ENCODE assay signal across 13 mouse cellular contexts in genomic region chr14:121937601-121938255, GRCm38 (mm10). TPM values are rescaled to one million over a fixed set of nuclear protein-coding genes. Genes with fewer than 3 reads are reported as not detected.
DNase-seq lines count a peak whose midpoint lies in the region; ATAC-seq and TF ChIP-seq lines count a peak whose summit lies in the region.
"Had no signal": no experiment of that assay in that cellular context is flagged by ENCODE, and none has a peak within 500 bp of the region (broad histone marks: within the 10 kb centered on the region; RNA-seq: fewer than 3 reads in every experiment).

No protein-coding gene starts in this region.

- peaks cover 37% of the 10 kb centered on the region for H3K36me3 ChIP-seq in forebrain, embryonic 10.5 days (replicated peaks)
- no peaks in the 10 kb centered on the region; the same call in 1 of the 2 replicates for H3K36me3 ChIP-seq in forebrain, embryonic 15.5 days
- peaks cover 2% of the 10 kb centered on the region; the same call in 1 of the 2 replicates for H3K36me3 ChIP-seq in spleen, adult 2 months (ENCODE audit: control insufficient read depth, insufficient read depth, low read length)
- H3K36me3 ChIP-seq in limb, embryonic 10.5 days, result peaks cover 24% of the 10 kb centered on the region
- H3K36me3 ChIP-seq in small intestine, adult 2 months (ENCODE audit: control insufficient read depth, insufficient read depth, low read length), result peaks cover 7% of the 10 kb centered on the region

- H3K9me3 ChIP-seq in forebrain, embryonic 10.5 days, result peaks cover 12% of the 10 kb centered on the region
- H3K9me3 ChIP-seq in forebrain, embryonic 15.5 days, result no peaks in the 10 kb centered on the region
- no peaks in the 10 kb centered on the region for H3K9me3 ChIP-seq in limb, embryonic 10.5 days (replicated peaks)

- no peak overlapping the region for H3K4me3 ChIP-seq in forebrain, embryonic 10.5 days
- no peak overlapping the region for H3K4me3 ChIP-seq in forebrain, embryonic 15.5 days
- H3K4me3 ChIP-seq in spleen, adult 2 months (ENCODE audit: extremely low read depth, insufficient read depth, insufficient read length), result no peak overlapping the region
- H3K4me3 ChIP-seq in limb, embryonic 10.5 days, result no peak overlapping the region
- no peak overlapping the region for H3K4me3 ChIP-seq in small intestine, adult 2 months (ENCODE audit: low read depth, low read length)

- H3K4me2 ChIP-seq in forebrain, embryonic 15.5 days (replicated peaks), result no peak overlapping the region

- peak; percentile 67 for TF ChIP-seq POLR2A in spleen, adult 2 months (IDR thresholded peaks at IDR 0.05; ENCODE audit: low read depth, low read length)
- TF ChIP-seq POLR2A in small intestine, adult 2 months (IDR thresholded peaks at IDR 0.05; ENCODE audit: low read depth, low read length), result no peak

- no peak for ATAC-seq in forebrain, embryonic 15.5 days (replicated peaks)
- ATAC-seq: forebrain, postnatal 0 days; Patski had no signal

- peak; percentile 10 for DNase-seq in forebrain, embryonic 10.5 days (ENCODE audit: extremely low spot score, low spot score)
- peak in 1 of 2 experiments; percentile 63 for DNase-seq in spleen, adult 2 months (ENCODE audit: low read depth in 1 of 2, low spot score in 2 of 2)
- DNase-seq in spleen, postnatal 14 days (ENCODE audit: low spot score in 2 of 2), result no peak
- DNase-seq in limb, embryonic 10.5 days (ENCODE audit: low spot score), result peak; percentile 19
- DNase-seq in right cerebral cortex, adult 2 months (ENCODE audit: low spot score in 2 of 2), result no peak
- DNase-seq in cerebellum, adult 11 months, result no peak
- DNase-seq: embryo, embryonic 11 days; forebrain, postnatal 0 days; kidney, adult 9 months had no signal

- 84% methylated on average over 11 of the region's 11 CpGs for WGBS in forebrain, embryonic 10.5 days
- WGBS in forebrain, embryonic 15.5 days, result 85% methylated on average over 11 of the region's 11 CpGs
- WGBS in spleen, adult 2 months, result 26% methylated on average over 11 of the region's 11 CpGs
- WGBS in limb, embryonic 10.5 days, result 88% methylated on average over 11 of the region's 11 CpGs
- WGBS in small intestine, adult 2 months, result 71% methylated on average over 11 of the region's 11 CpGs

- TF ChIP-seq CTCF in spleen, adult 2 months (IDR thresholded peaks at IDR 0.05; ENCODE audit: extremely low read depth, insufficient read depth, insufficient read length, insufficient replicate concordance), result no peak
- no peak for TF ChIP-seq CTCF in small intestine, adult 2 months (IDR thresholded peaks at IDR 0.05; ENCODE audit: extremely low read depth, insufficient read length, insufficient replicate concordance, low read depth, low read length)

- no peak overlapping the region for H3K9ac ChIP-seq in forebrain, embryonic 15.5 days (replicated peaks)
- H3K9ac ChIP-seq: forebrain, postnatal 0 days had no signal

- no peaks in the 10 kb centered on the region for H3K27me3 ChIP-seq in forebrain, embryonic 10.5 days (ENCODE audit: poor library complexity, severe bottlenecking)
- no peaks in the 10 kb centered on the region for H3K27me3 ChIP-seq in forebrain, embryonic 15.5 days
- no peaks in the 10 kb centered on the region for H3K27me3 ChIP-seq in spleen, adult 2 months (ENCODE audit: control insufficient read depth, insufficient read depth, low read length)
- no peaks in the 10 kb centered on the region for H3K27me3 ChIP-seq in limb, embryonic 10.5 days (ENCODE audit: low read depth, poor library complexity, severe bottlenecking)
- no peaks in the 10 kb centered on the region for H3K27me3 ChIP-seq in small intestine, adult 2 months (ENCODE audit: control insufficient read depth, insufficient read depth, low read length)
- H3K27me3 ChIP-seq: Patski had no signal

- no peak overlapping the region for H3K27ac ChIP-seq in forebrain, embryonic 10.5 days
- H3K27ac ChIP-seq in forebrain, embryonic 15.5 days (replicated peaks), result no peak overlapping the region
- peak overlapping the region; percentile 93 for H3K27ac ChIP-seq in spleen, adult 2 months (ENCODE audit: insufficient read depth, low read length)
- no peak overlapping the region for H3K27ac ChIP-seq in limb, embryonic 10.5 days
- H3K27ac ChIP-seq in small intestine, adult 2 months (ENCODE audit: insufficient read depth, low read depth, low read length), result peak overlapping the region; percentile 73

- no peaks in the 10 kb centered on the region for H3K4me1 ChIP-seq in forebrain, embryonic 10.5 days
- H3K4me1 ChIP-seq in forebrain, embryonic 15.5 days, result no peaks in the 10 kb centered on the region
- H3K4me1 ChIP-seq in spleen, adult 2 months (ENCODE audit: control insufficient read depth, insufficient read depth, insufficient read length), result peaks cover 29% of the 10 kb centered on the region; the same call in 1 of the 2 replicates
- H3K4me1 ChIP-seq in limb, embryonic 10.5 days, result no peaks in the 10 kb centered on the region
- no peaks in the 10 kb centered on the region; the same call in 1 of the 2 replicates for H3K4me1 ChIP-seq in small intestine, adult 2 months (ENCODE audit: control insufficient read depth, insufficient read depth, insufficient read length, low read length)

RNA-seq across cellular contexts. Expression of gene Gpr18, which starts 22.1 kb away (rescaled TPM):
- 0.23 and 0.55 TPM in 2 replicates for polyA plus RNA-seq in forebrain, embryonic 10.5 days (2016; fragmentation: Nextera tagmentation; extraction: Ambion mirVana)
- polyA plus RNA-seq in forebrain, embryonic 15.5 days (2015; fragmentation: Nextera tagmentation; extraction: Ambion mirVana), result 0.17 and 0.29 TPM in 2 replicates
- 91.9 and 111 TPM in 2 replicates for polyA plus RNA-seq in spleen, adult 2 months (2012; rRNA removed)
- polyA plus RNA-seq in limb, embryonic 10.5 days (2016; fragmentation: Nextera tagmentation; extraction: Ambion mirVana), result 0.19 and 0.29 TPM in 2 replicates
- 5.6 and 7.5 TPM in 2 replicates for polyA plus RNA-seq in small intestine, adult 2 months (2012; rRNA removed)
- polyA plus RNA-seq: brain, embryonic 14.5 days; forebrain, postnatal 0 days had no signal

RNA-seq across cellular contexts. Expression of gene Gpr183, which starts 27.3 kb away (rescaled TPM):
- polyA plus RNA-seq in forebrain, embryonic 10.5 days (2016; fragmentation: Nextera tagmentation; extraction: Ambion mirVana), result 1.9 and 2.5 TPM in 2 replicates
- 0.98 and 1.6 TPM in 2 replicates for polyA plus RNA-seq in forebrain, embryonic 15.5 days (2015; fragmentation: Nextera tagmentation; extraction: Ambion mirVana)
- 19.3 and 21.5 TPM in 2 replicates for polyA plus RNA-seq in spleen, adult 2 months (2012; rRNA removed)
- polyA plus RNA-seq in limb, embryonic 10.5 days (2016; fragmentation: Nextera tagmentation; extraction: Ambion mirVana), result 2.4 and 2.7 TPM in 2 replicates
- polyA plus RNA-seq in small intestine, adult 2 months (2012; rRNA removed), result 1.3 and 1.8 TPM in 2 replicates
- polyA plus RNA-seq: Patski had no signal

RNA-seq across cellular contexts. Expression of gene Ubac2, which starts 59.3 kb away (rescaled TPM):
- 80.7 and 83.1 TPM in 2 replicates for polyA plus RNA-seq in forebrain, embryonic 10.5 days (2016; fragmentation: Nextera tagmentation; extraction: Ambion mirVana)
- polyA plus RNA-seq in forebrain, embryonic 15.5 days (2015; fragmentation: Nextera tagmentation; extraction: Ambion mirVana), result 51.8 and 53.5 TPM in 2 replicates
- 45.3 and 61.2 TPM in 2 replicates for polyA plus RNA-seq in spleen, adult 2 months (2012; rRNA removed)
- 66.2 and 73.4 TPM in 2 replicates for polyA plus RNA-seq in limb, embryonic 10.5 days (2016; fragmentation: Nextera tagmentation; extraction: Ambion mirVana)
- polyA plus RNA-seq in small intestine, adult 2 months (2012; rRNA removed), result 23.5 and 48.4 TPM in 2 replicates

Comparison
In these comparisons a context has a peak if more than half of its experiments do, and no peak if none do; other contexts are left out.
1. DNase-seq: peak in forebrain, embryonic 10.5 days (single experiment) and limb, embryonic 10.5 days (single experiment); none in spleen, postnatal 14 days (0 of 2), right cerebral cortex, adult 2 months (0 of 2) and cerebellum, adult 11 months (single experiment).
2. H3K27ac ChIP-seq: peak in spleen, adult 2 months (single experiment) and small intestine, adult 2 months (single experiment); none in forebrain, embryonic 10.5 days (single experiment), forebrain, embryonic 15.5 days (single experiment) and limb, embryonic 10.5 days (single experiment).
3. RNA of gene Gpr18, which starts 22.1 kb away (polyA plus RNA-seq): 91.9 to 111 TPM in spleen, adult 2 months; 5.6 to 7.5 TPM in small intestine, adult 2 months, 0.23 to 0.55 TPM in forebrain, embryonic 10.5 days, 0.17 to 0.29 TPM in forebrain, embryonic 15.5 days and 0.19 to 0.29 TPM in limb, embryonic 10.5 days; every median in the first group is over 10 times any median in the second.